Mouse (Mus musculus): ENCODE results near the gene Tubb5.

DNA sequence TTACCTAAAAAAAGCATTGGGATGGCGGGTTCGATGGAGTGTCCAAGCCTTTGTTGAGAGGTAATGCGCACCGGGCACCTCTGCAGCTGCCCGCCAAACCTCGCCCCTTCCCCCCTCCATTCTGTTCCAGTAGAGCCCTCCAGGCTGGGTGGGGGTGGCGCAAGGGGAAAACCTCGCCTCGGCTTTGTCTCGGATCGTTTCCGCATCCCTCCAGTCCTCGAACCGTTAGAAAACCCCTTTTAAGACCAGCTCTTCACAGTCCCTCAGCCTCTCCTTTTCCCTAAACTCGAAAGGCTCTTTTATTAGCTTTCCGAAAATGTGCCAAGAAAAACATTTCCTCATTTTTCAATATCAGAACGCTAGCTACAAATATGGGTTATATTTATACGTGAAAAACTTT is 619 bp downstream of the Tubb5 start:
- TF ChIP-seq CTCF (IDR thresholded peaks at IDR 0.05; ENCODE audit: borderline replicate concordance, insufficient read depth, low read depth, low read length) (no peak), POLR2A (IDR thresholded peaks at IDR 0.05; ENCODE audit: borderline replicate concordance, insufficient read depth, low read length) (no peak)
